Mouse (Mus musculus): ENCODE measurements around the gene Sde2.

- TF ChIP-seq CTCF (IDR thresholded peaks at IDR 0.05; ENCODE audit: extremely low read depth, insufficient read depth, insufficient read length, insufficient replicate concordance) (no peak), POLR2A (IDR thresholded peaks at IDR 0.05; ENCODE audit: low read depth, low read length) (no peak)
These were observed 65.5 kb downstream of the Sde2 start for GRCm38 (mm10) chr1:180916425-180916824.

All from spleen, adult 2 months (tissue).